Mouse (Mus musculus) testis, adult 2 months (tissue): ENCODE measurements around the gene Sema3a.

Experiments used
- CTCF ChIP-seq: fragments of 200-500 bp; IDR thresholded peaks from 2 replicates; pipeline ENCODE4 v1.5.1; 2012; ENCODE audit warnings: low read depth, mild to moderate bottlenecking, inconsistent platforms, low read length, moderate library complexity; ENCODE audit not compliant: control insufficient read depth, insufficient read depth, insufficient replicate concordance
- POLR2A ChIP-seq: fragments of 200-500 bp; IDR thresholded peaks from 2 replicates; pipeline ENCODE4 v1.6.1; 2012; ENCODE audit warnings: low read depth, mild to moderate bottlenecking, inconsistent platforms, low read length, moderate library complexity; ENCODE audit not compliant: control insufficient read depth

- TF ChIP-seq CTCF (no peak), POLR2A (no peak)
Observed at GRCm38 (mm10) chr5:13468856-13469255, 343.6 kb downstream of the Sema3a start.
